Mouse (Mus musculus) inflammation-experienced regulatory T-cells, adult 6 months (primary cell): ENCODE data around the gene Pga5. TPM values are rescaled to one million over a fixed set of nuclear protein-coding genes. Genes with fewer than 3 reads are reported as not detected.

Source experiments
- ATAC-seq: one replicate; pipeline ENCODE4 v1.8.0; 2017
- polyA plus RNA-seq, 3 experiments: library from polyadenylated mRNA; unstranded; fragments of 100-300 nt; shearing (Covaris generic); gene quantifications; one replicate each; pipeline ENCODE4 v1.2.1; 2017

The Pga5 gene
- not detected for polyA plus RNA-seq

DNA sequence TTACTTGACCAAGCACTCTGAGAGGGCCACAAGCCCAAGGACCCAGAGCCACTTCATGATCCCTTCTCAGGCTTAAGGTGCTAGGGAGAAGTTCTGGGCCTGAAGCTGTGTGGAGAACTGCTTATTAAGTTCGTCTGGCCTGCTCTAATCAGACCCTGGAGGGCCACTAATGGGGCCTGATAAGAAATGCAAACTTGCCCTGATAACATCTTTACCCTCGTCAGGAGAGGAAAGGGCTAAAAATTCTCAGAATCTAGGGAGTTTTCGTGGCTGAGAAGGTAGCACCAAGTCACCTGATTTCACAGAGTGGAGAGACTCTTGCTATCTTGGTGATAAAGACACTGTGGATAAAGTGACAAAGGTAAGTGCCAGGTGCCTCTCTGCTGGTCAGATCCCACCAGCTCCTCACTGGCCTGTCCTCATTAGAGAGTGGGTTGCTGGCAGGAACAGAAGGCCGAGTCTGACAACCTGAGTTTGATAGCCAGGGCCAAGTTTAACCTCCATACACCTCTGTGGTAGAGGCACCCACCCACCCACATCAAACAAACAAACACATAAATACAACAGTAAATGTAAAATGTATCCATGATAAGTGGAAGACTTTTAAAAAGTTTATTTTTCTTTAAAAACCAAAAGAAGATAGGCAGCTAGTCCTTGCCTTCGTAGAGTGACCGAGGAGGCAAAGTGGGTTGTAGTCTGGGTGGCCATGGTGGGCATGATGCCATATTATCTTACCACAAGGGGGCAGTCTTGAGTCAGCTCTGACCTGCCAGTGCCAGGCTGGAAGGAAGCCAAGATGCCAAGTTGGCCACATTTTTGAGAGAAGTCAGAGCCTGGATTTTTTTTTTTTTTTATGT, at the start of gene Pga5:
Gene Pga5, minus strand, starts transcription at position 157 of the 857 bp plus-strand sequence.
- no peak for ATAC-seq

DNA sequence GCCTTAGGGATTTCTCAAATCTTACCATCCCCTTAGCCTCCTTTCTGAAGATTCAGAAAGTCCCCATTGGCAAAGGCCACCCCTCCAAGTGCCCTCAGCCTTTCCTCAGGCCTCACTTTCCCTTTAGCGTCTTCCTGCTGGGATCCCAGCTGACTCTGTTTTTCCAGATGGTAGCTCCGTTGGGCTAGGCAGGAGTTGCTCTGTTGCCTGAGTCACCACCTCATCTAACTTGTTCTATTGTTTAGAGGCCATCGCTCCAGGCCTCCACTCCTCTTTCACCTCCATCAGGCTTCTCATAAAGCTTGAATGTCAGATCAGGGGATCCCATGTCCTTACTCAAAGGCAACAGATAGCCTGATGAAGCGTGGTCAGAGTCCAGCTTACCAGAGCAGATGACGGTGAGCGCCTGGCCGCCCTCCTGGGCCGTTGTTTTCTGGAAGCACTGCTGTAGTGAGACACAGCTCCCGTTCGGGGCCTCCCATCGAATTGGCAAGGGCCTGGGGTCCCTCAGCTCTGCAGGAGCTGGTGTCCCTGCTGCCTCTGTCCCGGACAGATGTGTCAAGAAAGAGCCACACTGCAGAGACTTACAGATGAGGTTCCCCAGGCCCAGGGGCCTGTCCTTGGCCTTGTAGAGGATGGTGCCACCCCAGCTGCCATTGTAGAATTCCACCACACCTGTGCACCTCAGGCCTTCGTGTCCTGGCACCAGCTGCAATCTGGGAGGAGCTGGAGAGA, 46.9 kb upstream of the Pga5 start:
- no peak for ATAC-seq

DNA sequence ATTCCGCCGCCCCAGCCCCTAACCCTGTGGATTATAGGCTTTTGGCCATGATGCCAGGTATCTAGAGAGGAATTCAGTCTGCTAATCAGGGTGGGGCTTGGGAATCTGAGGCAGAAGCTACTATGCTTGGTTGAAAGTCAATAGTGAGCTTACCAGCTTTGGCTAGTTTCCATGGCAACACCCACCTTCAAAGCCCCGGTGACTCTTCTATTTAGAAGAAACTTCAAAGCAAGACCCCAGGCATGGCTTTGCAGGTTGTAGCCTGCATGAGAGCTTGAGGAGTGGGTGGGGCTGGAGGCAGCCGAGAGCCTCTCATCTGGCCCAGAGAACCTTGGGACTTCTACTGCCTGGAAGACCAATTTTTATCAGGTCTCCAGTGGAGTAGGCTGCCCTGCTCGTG, 45.8 kb upstream of the Pga5 start:
- ATAC-seq = no peak

DNA sequence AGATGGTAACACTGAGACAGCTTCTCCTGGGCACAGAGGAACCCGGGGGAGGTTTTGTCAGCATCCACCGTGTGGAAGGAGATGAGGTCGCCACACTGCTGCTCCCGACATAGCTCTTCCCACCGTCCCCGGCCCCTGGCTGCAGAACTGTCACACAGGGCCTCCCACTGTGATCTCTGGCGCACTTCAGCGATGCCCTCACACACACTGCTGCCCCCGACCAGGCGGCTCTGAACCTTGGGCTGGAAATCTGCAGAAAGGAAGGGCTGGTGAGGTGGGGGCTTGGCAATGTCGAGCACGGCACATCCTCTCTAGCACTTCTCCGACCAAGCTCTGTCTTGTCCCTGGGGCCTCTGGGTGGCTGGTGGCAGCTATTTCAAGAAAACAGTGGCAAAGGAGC, 45.2 kb upstream of the Pga5 start:
- no peak for ATAC-seq

DNA sequence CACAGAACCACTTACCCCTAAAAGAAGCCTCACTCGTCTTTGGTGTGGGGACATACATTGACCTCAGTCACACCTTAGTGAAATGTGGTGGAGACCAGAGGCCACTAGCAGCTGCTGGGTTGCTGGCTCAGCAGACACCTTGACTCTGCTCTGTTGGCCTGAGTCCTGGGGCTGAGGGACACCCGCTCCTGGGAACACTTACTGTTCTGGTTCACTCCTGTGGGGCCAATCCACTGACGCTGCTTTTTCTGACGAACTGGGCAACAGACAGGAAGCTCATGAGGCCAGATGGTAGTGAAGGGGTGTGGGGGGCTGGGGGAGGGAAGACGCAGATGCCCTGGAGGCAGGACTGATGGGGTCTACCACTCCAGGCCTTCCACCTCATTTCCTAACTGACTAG, 43.2 kb upstream of the Pga5 start:
- ATAC-seq = no peak

DNA sequence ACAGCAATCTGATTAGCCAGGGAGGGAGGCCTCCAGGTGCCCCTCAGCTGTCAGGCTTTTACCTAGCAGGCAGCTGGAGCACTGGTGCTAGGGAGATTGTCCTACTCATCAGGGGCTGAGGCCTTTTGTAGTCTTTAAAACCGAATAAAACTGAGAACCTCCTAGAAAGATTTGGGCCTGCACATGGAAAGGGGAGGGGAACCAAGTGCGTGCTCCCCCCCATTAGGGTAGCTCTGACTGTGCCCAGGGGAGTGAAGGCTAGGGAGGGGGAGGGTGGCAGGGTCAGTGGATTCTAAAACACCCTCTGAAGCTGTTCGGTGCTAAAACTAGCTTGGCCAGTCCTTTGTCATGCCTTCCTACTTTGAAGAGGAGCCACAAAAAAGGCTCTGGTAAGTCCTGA, 42.7 kb upstream of the Pga5 start:
- ATAC-seq = no peak

DNA sequence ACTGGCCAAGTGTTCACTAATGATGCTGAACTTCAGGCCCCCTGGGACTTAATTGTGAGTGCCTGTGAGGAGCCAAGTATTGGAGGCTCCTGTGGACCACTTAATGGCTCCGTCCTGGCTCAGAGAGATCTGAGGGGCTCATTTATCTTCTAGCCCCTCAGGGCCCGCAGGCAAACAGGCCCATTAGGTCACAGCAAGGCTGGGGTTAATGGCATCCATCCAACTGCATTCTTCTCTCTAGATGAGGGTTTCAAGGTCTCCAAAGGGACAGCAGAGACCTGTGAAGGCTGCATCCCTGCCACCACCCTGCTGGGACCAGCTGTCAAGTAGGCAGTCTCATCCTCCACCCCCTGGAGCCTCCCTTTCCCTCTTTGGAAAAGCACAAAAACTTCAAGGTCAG, 41.9 kb upstream of the Pga5 start:
- ATAC-seq = no peak

DNA sequence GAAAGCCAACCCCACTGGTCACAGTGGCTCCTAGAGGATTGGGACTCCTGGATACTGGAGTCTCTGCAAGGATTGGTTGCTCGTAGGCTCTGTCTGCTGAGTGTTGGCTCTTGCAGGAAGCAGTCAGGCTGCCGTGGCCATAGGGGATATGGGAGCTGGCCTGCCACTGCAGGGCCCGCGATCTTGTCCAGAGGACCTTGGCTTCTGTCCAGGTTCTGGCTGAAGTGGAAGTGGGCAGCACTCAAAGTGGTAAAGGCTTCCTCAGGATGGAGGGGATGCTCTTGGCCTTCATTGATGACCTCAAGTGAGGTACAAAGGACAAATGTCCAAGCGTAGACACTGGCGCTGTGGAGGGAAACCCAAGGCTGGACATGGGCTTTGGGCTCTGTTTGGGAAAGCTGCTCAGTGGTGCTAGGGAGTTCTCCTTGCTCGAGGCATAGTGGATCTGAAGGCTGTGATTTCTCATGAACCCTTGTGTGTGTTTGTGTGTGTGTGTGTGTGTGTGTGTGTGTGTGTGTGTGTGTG, 40.4 kb upstream of the Pga5 start:
- ATAC-seq = no peak

DNA sequence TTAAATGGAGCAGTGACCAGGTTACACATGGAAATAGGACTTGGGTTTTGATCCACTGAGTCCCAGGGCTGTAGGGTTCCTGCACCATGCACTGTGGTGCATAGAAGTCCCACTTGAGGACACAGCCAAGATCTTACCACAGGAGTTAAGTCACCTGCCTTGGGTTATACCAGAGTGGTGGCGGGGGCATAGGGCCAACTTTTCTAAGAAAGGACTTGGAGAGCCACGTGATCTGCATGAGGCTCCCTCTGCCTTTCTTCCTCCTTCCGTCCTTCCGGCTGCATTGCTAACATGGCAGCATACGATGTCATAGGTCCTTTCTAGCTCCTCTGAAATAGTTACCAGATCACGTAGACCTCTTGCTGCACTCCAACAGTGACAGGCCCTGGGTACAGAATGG, 37.6 kb upstream of the Pga5 start:
- ATAC-seq = peak; percentile 48

DNA sequence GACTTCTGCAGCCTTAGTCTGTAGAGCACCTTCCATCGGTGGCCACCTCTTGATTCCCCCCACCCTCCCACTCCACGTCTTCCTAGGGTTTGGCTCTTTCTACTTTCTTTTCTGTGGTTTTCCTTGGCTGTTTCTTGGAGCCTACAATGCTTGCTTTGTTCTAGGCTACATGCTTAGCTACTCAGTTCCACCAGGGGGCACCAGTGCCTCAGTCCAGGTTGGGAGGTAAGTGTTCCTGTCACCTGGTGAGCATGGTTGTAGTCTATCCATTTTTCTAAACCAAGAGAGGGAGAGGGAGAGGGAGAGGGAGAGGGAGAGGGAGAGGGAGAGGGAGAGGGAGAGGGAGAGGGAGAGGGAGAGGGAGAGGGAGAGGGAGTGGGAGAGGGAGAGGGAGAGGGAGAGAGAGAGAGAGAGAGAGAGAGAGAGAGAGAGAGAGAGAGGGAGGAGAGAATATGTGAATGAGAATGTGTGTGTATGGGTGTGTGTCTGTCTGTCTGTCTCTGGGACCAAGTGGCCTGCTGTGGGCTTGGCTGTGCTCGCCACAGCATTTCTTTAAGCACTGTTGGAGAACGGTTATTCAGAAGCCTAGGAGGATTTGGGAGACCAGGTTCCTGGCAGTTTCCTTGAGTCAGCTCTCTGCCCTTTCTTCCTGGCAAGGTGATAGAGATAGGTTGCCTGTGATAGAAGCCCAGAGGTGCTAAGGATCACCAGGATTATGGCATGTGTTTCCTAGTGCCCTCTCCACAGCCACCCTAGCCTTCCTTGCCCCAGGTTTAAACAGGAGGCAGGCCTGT, 37.0 kb upstream of the Pga5 start:
- ATAC-seq = peak; percentile 71

DNA sequence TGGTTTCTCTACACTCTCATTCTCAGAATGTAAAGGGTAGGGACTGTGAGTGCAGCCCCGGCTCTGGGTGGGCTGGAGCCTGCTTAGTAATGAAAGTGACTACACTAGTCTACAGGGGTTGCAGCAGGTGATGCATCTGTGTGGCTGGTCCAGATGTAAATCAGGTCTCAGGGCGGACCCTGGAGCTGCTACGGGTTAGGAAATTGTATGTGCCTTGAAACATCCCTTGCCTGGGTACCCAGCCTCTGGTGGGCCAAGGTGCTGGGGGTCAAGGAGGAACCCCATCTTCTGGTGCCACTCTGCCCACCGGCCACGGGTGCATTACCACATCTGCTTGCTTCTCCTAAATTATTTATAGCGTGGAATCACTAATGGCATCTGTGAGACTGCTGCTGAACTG, 36.3 kb upstream of the Pga5 start:
- ATAC-seq = no peak

DNA sequence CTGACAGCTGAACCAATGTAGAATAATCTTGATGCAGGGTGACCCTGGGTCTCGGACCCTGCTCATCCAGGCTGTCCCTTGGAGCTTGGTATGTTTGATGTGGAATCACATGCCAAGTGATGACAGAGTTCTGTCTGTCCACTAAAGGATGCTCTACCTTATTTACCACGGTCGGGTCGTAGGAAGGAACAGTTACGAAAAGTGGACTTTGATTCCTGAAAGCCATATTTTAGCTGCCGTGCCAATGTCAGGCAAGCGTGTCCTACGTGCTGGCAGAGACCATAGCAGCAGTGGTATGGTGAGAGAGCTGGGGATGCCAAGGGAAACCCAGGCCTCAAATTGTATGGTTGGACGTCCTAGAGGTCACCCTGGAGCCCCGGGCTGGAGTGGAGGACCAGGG, 35.7 kb upstream of the Pga5 start:
- no peak for ATAC-seq

DNA sequence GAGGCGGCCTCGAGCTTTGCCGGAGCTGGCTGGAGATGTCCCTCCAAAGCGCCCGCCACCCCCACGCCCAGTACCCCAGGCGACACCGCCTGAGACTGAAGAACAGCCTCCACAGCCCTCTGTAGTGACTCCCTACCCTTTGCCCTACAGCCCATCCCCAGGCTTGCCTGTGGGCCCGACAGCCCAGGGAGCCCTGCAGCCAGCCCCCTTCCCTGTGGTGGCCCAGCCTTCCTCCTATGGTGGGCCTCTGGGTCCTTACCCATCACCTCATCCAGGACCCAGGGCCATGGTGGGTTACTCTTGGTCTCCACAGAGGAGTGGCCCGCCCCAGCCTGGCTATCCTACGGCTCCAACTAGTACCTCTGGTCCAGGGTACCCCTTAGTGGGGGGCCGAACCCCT, 34.8 kb upstream of the Pga5 start:
- no peak for ATAC-seq

DNA sequence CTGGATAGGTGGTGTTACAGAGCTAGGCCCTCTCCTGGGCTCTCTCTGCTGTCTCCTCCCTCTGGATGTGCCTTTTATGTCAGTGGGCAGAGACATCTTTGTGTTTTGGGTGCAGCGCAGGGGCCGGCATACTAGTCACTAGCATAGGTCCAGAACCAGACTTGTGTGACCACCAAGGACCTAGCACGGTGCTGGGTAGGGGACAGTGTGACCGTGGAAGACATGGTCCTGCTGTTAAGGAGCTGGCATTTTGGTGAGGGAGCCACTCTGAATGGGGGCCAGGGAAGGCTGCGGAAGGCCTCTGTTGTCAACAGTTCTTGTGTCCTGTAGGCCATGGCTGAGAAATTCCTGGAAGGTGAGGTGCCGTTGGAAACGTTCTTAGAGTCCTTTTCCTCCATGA, 34.3 kb upstream of the Pga5 start:
- ATAC-seq = no peak

DNA sequence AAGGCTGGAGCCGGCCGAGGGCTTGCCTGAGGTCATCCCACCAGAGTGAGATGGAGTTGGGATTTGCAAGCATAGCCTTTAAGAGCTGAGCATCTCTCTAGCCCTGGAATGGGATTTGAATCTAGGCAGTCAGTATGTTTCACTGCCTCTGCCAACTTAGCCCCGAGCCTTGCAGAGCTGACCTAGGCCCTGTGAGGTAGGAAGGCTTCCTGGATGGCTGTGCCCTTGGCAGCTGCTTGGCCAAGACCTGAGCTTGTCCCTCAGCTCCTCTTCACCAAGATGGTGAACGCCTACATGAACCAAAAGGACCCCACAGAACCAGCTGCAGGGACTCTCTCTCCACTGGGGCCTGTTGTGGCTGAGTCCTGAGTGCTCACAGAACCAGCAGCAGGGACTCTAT, 32.9 kb upstream of the Pga5 start:
- no peak for ATAC-seq

DNA sequence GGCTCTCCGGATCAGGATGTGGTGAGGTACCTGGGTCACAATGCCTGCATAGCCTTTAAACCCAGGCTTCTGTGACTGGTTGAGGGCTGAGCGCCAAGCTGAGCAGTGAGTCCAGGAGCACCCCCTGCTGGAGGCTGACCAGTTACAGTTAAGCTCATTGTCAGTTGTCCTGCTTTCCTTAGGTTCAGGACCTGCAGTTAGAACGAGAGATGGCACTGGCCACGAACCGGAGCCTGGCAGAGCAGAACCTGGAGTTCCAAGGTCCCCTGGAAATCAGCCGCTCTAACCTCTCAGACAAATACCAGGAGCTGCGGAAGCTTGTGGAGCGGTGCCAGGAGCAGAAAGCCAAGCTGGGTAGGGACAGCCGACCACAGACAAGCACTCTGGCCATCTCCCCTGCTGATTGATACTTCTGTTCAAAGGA, 32.2 kb upstream of the Pga5 start:
- peak; percentile 59 for ATAC-seq

DNA sequence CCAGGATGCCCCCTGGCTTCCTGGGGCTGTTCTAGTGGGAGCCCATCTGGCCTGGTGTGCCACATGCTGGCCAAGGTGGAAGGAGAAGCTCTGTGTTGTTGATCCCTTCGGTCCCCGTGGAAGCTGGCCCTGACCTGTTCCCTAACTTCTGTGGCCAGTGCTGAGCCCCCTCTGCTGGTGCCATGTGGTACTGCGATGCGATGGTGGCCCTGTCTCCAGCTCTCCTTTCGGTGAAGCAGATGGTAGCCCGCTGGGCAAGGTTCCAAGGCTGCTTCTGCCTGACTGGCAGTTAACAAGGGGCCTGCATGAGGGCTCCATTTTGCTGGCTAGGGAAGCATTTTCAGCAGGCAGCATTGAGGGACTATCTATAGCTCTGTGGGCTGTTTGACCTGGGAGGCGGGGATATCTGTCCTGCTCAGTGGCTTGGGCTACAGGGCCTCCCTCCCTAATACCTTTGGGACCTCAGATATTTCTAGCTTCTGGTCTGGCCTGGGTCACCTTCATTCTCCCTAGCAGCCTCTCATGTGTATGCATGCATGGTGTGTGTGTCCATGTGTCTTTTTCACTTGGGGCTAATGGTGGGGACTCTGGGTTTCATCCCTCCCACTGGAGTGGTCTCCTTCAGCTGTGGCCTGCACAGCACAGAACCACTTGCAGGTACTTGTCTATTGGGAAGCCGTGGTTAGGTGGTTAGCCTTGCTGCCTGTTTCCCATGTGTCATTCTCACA, 31.7 kb upstream of the Pga5 start:
- peak; percentile 51 for ATAC-seq

DNA sequence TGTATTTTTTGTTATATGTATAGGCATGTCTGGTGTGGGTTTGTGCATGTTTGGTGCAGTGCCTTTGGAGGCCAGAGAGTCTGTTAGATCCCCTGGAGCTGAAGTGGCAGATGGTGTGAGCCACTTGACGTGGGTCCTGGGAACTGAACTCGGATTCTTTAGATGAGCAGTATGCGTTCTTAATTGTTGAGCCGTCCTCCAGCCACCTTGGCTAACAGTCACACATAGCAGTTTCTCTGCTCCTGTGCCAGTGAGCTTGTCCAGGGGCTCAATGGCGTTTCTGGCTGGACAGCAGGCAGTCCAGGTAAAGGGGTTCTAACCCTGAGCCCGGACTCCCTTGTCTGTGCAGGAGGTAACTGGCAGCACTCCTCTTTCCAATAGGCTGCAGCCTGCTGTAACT, 31.0 kb upstream of the Pga5 start:
- no peak for ATAC-seq

DNA sequence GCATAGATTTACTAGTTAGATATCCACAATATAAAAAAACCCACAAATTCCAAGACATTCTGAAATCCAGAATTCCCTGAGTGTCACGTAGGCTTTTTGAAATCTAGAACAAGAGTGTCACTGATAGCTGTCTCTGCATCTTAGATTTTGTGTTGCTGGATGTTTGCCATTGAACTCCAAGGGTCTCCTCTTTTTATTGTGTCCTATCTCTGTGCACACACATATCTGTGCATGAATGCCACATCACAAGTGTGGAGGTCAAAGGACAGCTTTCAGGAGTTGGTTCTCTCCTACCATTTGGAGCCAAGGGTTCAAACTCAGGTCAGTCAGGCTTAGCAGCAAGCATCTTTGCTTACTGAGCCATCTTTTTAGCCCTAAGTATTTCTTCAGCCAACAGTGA, 30.0 kb upstream of the Pga5 start:
- no peak for ATAC-seq

DNA sequence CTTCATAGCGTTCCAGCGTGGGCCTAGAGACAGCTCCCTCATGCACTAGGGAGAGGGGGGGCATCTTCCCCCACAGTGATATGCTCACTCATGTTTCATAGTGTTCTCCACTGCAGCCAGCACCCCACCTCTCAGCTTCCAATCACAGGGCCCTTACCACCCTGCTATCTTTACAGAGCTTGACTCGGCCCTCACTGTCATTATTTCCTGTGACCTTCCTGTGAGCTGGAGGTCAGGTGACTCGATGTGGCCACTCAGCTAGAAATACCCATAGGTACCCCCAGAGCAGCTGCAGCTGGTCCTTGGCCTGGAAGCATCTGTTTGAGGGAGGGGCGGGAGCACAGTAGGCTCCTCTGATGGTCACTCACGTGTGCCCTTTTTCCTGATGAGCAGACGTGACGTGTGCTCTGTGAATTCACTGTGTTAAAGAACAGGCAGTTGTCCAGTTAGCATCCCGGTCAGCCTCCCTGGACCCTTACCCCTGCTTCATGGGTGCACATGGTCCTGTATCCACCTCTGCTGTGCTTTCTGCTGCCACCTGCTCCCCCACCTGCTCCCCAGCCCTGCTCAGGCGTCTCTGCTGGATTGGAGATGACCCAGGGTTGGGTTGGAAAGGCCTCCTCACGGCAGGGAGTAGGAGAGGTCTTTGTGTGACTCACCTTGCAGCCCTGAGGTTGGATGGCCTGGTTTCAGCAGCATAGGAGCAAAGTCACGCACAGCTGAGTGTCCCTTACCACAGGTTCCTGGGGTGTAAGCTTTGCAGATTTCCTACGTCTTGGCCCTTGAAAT, 29.4 kb upstream of the Pga5 start:
- no peak for ATAC-seq

DNA sequence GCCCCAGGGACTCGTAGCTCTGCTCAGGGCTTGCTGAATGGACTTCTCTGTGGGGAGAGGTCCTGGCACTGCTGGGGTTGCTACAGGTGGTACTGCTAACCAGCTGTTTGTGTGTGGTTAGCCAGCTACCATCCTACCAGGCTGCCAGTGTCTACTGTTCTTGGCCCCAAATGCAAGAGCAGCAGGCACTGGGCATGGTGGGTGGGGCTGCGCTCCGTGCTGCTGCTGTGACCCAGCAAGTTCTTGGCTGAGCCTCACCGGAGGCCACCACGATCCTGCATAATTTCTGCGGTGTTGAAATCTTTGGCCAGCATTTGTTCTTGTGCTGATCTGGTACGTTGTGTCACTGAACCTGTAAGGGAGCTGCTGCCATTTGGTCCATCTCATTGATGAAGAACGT, 25.6 kb upstream of the Pga5 start:
- no peak for ATAC-seq

DNA sequence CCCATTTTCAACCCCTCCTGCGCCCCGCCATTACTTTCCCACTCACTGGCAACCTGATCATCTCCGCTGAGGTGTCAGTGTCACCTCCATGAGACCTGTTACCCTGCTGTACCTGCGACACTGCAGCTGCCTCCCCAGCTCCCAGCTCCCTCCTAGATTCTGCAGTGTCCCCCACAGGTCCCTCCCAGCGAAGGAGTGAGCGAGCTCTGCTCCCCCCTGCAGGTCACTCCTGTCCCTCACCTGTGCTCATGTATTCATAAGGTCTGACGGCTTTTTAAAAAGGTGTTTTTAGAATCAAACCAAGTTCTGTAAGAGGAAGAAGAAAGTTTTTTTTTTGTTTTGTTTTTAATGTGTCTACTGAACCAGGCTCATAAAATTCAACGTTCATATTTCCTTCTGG, 24.3 kb upstream of the Pga5 start:
- no peak for ATAC-seq
